ENCODE assay signal across 11 mouse cellular contexts in the genomic region with DNA sequence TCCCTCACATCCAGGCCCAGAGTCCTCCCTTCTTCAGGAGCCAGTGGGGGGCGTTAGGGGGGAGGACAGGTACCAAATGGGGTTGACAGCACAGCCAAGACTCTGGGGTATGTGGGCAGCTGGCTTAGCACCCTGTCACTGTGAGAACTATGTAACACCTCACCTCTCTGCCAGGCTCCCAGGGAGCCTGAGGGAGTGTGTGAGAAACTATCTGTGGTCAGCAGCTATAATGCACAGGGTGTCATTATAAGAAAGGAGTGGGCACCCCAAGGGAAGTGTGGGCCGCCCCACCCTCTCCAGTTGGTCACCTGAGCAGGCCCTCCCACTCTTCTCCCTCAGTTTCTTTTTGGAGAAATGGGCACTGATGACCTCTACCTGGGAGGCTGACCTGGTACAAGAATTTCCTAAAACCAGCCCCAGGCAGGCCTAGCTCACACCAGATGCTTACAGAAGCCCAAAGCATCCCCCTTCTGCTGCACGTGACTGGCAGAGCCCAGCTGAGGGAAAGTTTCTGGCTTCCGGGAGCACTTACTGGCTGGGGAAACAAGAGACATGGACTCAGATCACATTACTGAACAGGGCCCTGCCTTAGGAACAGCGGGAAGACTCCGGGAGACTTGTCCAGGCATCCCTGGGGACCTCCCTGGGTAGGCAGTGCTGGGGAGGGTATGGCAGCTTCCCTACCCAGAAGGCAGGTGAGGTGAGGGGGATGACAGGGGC. TPM values are rescaled to one million over a fixed set of nuclear protein-coding genes. Genes with fewer than 3 reads are reported as not detected.
DNase-seq lines count a peak whose midpoint lies in the region; ATAC-seq and TF ChIP-seq lines count a peak whose summit lies in the region.
"Had no signal": no experiment of that assay in that cellular context is flagged by ENCODE, and none has a peak within 500 bp of the region (broad histone marks: within the 10 kb centered on the region; RNA-seq: fewer than 3 reads in every experiment).

No protein-coding gene starts in this region.

- TF ChIP-seq POLR2A in lung, adult 2 months (IDR thresholded peaks at IDR 0.05; ENCODE audit: borderline replicate concordance, extremely low read depth, low read depth, low read length): no peak

- peaks cover 49% of the 10 kb centered on the region for H3K4me1 ChIP-seq in lung, embryonic 15.5 days
- peaks cover 28% of the 10 kb centered on the region for H3K4me1 ChIP-seq in lung, adult 2 months (ENCODE audit: control insufficient read depth, insufficient read depth, low read length)
- peaks cover 77% of the 10 kb centered on the region for H3K4me1 ChIP-seq in embryonic facial prominence, embryonic 15.5 days
- peaks cover 25% of the 10 kb centered on the region for H3K4me1 ChIP-seq in stomach, embryonic 14.5 days (ENCODE audit: control insufficient read depth, insufficient read depth, low read length)
- H3K4me1 ChIP-seq in midbrain, postnatal 0 days (ENCODE audit: insufficient read depth, low read length): no peaks in the 10 kb centered on the region

- no peaks in the 10 kb centered on the region for H3K9me3 ChIP-seq in lung, embryonic 15.5 days
- H3K9me3 ChIP-seq in embryonic facial prominence, embryonic 15.5 days (replicated peaks): no peaks in the 10 kb centered on the region
- no peaks in the 10 kb centered on the region for H3K9me3 ChIP-seq in stomach, embryonic 14.5 days (ENCODE audit: control insufficient read depth, low read depth, low read length)
- H3K9me3 ChIP-seq in midbrain, postnatal 0 days (ENCODE audit: low read length): no peaks in the 10 kb centered on the region
- H3K9me3 ChIP-seq: neural tube, embryonic 15.5 days had no signal

- no peaks in the 10 kb centered on the region for H3K27me3 ChIP-seq in lung, embryonic 15.5 days
- H3K27me3 ChIP-seq in embryonic facial prominence, embryonic 15.5 days: no peaks in the 10 kb centered on the region
- no peaks in the 10 kb centered on the region for H3K27me3 ChIP-seq in stomach, embryonic 14.5 days (ENCODE audit: control insufficient read depth, insufficient read depth, low read length)
- no peaks in the 10 kb centered on the region for H3K27me3 ChIP-seq in midbrain, postnatal 0 days (ENCODE audit: insufficient read depth, low read length)
- H3K27me3 ChIP-seq: neural tube, embryonic 15.5 days had no signal

- H3K9ac ChIP-seq in lung, embryonic 15.5 days: no peak overlapping the region
- no peak overlapping the region for H3K9ac ChIP-seq in embryonic facial prominence, embryonic 15.5 days
- H3K9ac ChIP-seq in stomach, embryonic 14.5 days (replicated peaks; ENCODE audit: low read depth, low read length): no peak overlapping the region
- H3K9ac ChIP-seq in midbrain, postnatal 0 days (replicated peaks; ENCODE audit: low read length, poor library complexity, severe bottlenecking): no peak overlapping the region
- H3K9ac ChIP-seq: neural tube, embryonic 15.5 days had no signal

- no peak for TF ChIP-seq CTCF in lung, adult 2 months (IDR thresholded peaks at IDR 0.05; ENCODE audit: insufficient read depth, low read length)
- no peak for TF ChIP-seq CTCF in midbrain, postnatal 0 days (IDR thresholded peaks at IDR 0.05)

- H3K27ac ChIP-seq in lung, embryonic 15.5 days: 0 out of 2 replicates have a peak overlapping the region, but pooled peaks have one; percentile 65
- H3K27ac ChIP-seq in embryonic facial prominence, embryonic 15.5 days (replicated peaks): peak overlapping the region; percentile 55
- 0 out of 2 replicates have a peak overlapping the region, but pooled peaks have one; percentile 27 for H3K27ac ChIP-seq in stomach, embryonic 14.5 days (ENCODE audit: low read length)
- H3K27ac ChIP-seq in midbrain, postnatal 0 days (ENCODE audit: low read depth, low read length): no peak overlapping the region
- H3K27ac ChIP-seq: neural tube, embryonic 15.5 days had no signal

- H3K4me3 ChIP-seq in lung, embryonic 15.5 days: no peak overlapping the region
- H3K4me3 ChIP-seq in lung, adult 2 months (replicated peaks; ENCODE audit: extremely low read depth, low read depth, low read length): no peak overlapping the region
- H3K4me3 ChIP-seq in embryonic facial prominence, embryonic 15.5 days (replicated peaks): no peak overlapping the region
- no peak overlapping the region for H3K4me3 ChIP-seq in stomach, embryonic 14.5 days (ENCODE audit: low read depth, low read length)
- H3K4me3 ChIP-seq in midbrain, postnatal 0 days (ENCODE audit: low read depth, low read length): no peak overlapping the region
- H3K4me3 ChIP-seq: neural tube, embryonic 15.5 days had no signal

- no peak for DNase-seq in lung, adult 2 months
- DNase-seq in kidney, postnatal 36 days: peak; percentile 54 to 56
- DNase-seq in midbrain, postnatal 0 days (ENCODE audit: low spot score): no peak
- DNase-seq in adrenal gland, adult 2 months: no peak
- no peak for DNase-seq in MN1 (ENCODE audit: low spot score)
- DNase-seq: cerebellum, adult 18-20 months; spleen, adult 18-20 months had no signal

- ATAC-seq in lung, embryonic 15.5 days (ENCODE audit: borderline replicate concordance, extremely low read depth, low FRiP score, low TSS enrichment): no peak
- ATAC-seq in embryonic facial prominence, embryonic 15.5 days (ENCODE audit: insufficient number of reproducible peaks, low FRiP score, low TSS enrichment, low read depth): 0 out of 2 replicates have a peak, but pooled peaks have one; percentile 9
- ATAC-seq in stomach, embryonic 14.5 days (ENCODE audit: insufficient number of reproducible peaks, insufficient read depth, low FRiP score, low read depth): no peak
- ATAC-seq in midbrain, postnatal 0 days (ENCODE audit: low FRiP score): no peak

- H3K36me3 ChIP-seq in lung, embryonic 15.5 days: no peaks in the 10 kb centered on the region
- no peaks in the 10 kb centered on the region for H3K36me3 ChIP-seq in embryonic facial prominence, embryonic 15.5 days
- H3K36me3 ChIP-seq in stomach, embryonic 14.5 days (ENCODE audit: control insufficient read depth, insufficient read depth, low read length): no peaks in the 10 kb centered on the region
- H3K36me3 ChIP-seq in midbrain, postnatal 0 days (ENCODE audit: insufficient read depth, low read length): no peaks in the 10 kb centered on the region
- H3K36me3 ChIP-seq: neural tube, embryonic 15.5 days had no signal

- no peak overlapping the region for H3K4me2 ChIP-seq in lung, embryonic 15.5 days
- H3K4me2 ChIP-seq in embryonic facial prominence, embryonic 15.5 days (replicated peaks): no peak overlapping the region
- no peak overlapping the region for H3K4me2 ChIP-seq in stomach, embryonic 14.5 days (replicated peaks; ENCODE audit: low read depth, low read length)
- no peak overlapping the region for H3K4me2 ChIP-seq in midbrain, postnatal 0 days (ENCODE audit: low read depth, low read length, poor library complexity, severe bottlenecking)
- H3K4me2 ChIP-seq: neural tube, embryonic 15.5 days had no signal

- 55% methylated on average over 6 of the region's 6 CpGs for WGBS in lung, embryonic 15.5 days
- WGBS in lung, adult 2 months: 76% methylated on average over 6 of the region's 6 CpGs
- 29% methylated on average over 6 of the region's 6 CpGs for WGBS in embryonic facial prominence, embryonic 15.5 days
- 45% methylated on average over 6 of the region's 6 CpGs for WGBS in stomach, embryonic 14.5 days
- WGBS in midbrain, postnatal 0 days: 64% methylated on average over 6 of the region's 6 CpGs

RNA-seq across cellular contexts. Expression of a gene that starts 11.6 kb away (rescaled TPM):
- polyA plus RNA-seq in lung, embryonic 15.5 days (2015; fragmentation: Nextera tagmentation; extraction: Ambion mirVana): 50.3 and 59.2 TPM in 2 replicates
- polyA plus RNA-seq in lung, adult 2 months (2012; rRNA removed): 170 and 176 TPM in 2 replicates
- 84.0 and 86.6 TPM in 2 replicates for polyA plus RNA-seq in embryonic facial prominence, embryonic 15.5 days (2015; fragmentation: Nextera tagmentation; extraction: Ambion mirVana)
- polyA plus RNA-seq in stomach, embryonic 14.5 days (2014; fragmentation: Nextera tagmentation; extraction: Ambion mirVana): 45.3 and 48.9 TPM in 2 replicates
- 9.2 and 11.4 TPM in 2 replicates for total RNA-seq in midbrain, postnatal 0 days (2014; rRNA removed)
- polyA plus RNA-seq in midbrain, postnatal 0 days (2015; fragmentation: Nextera tagmentation; extraction: Ambion mirVana): 14.5 and 14.8 TPM in 2 replicates
- 10 to 100 TPM; 58.9 to 83.2 TPM for total RNA-seq in adrenal gland, adult 2 months (2021)
- polyA plus RNA-seq in adrenal gland, adult 2 months (2012; rRNA removed): 125 and 137 TPM in 2 replicates

Comparison
In these comparisons a context has a peak if more than half of its experiments do, and no peak if none do; other contexts are left out.
1. DNase-seq: peak in kidney, postnatal 36 days (2 of 2); none in lung, adult 2 months (single experiment), midbrain, postnatal 0 days (single experiment), adrenal gland, adult 2 months (single experiment) and MN1 (single experiment).